Mouse (Mus musculus): ENCODE measurements around the gene Sipa1l2.
A peak's percentile ranks its signal among the peaks of the same experiment; 100 is the strongest.
"Not testable (repeated sequence)": the region's sequence is repeated elsewhere in the genome, so short reads cannot be mapped to it uniquely, and the experiment has no call there.

The Sipa1l2 gene

GRCm38 (mm10) chr8:125407672-125408071 lies 161.9 kb downstream of the Sipa1l2 start:
- DNase-seq (ENCODE audit: low spot score): no peak

GRCm38 (mm10) chr8:125406453-125406852 lies 163.2 kb downstream of the Sipa1l2 start:
- DNase-seq (ENCODE audit: low spot score): no peak

GRCm38 (mm10) chr8:125401350-125401749 lies 168.3 kb downstream of the Sipa1l2 start:
- DNase-seq (ENCODE audit: low spot score): no peak

- no peak for DNase-seq (ENCODE audit: low spot score)
Observed at GRCm38 (mm10) chr8:125397981-125398380, 171.6 kb downstream of the Sipa1l2 start.

- DNase-seq (ENCODE audit: low spot score): not testable (repeated sequence)
Observed at GRCm38 (mm10) chr8:125395682-125396081, 173.9 kb downstream of the Sipa1l2 start.

GRCm38 (mm10) chr8:125395032-125395431 lies 174.6 kb downstream of the Sipa1l2 start:
- DNase-seq (ENCODE audit: low spot score): no peak

GRCm38 (mm10) chr8:125391685-125392084 lies 177.9 kb downstream of the Sipa1l2 start:
- no peak for DNase-seq (ENCODE audit: low spot score)

- peak; percentile 4 for DNase-seq (ENCODE audit: low spot score)
Observed at GRCm38 (mm10) chr8:125391271-125391670, 178.3 kb downstream of the Sipa1l2 start.

- DNase-seq (ENCODE audit: low spot score): no peak
Observed at GRCm38 (mm10) chr8:125390506-125390895, 179.1 kb downstream of the Sipa1l2 start.

GRCm38 (mm10) chr8:125389756-125390505 lies 179.7 kb downstream of the Sipa1l2 start:
- DNase-seq (ENCODE audit: low spot score): no peak

GRCm38 (mm10) chr8:125389280-125389679 lies 180.3 kb downstream of the Sipa1l2 start:
- no peak for DNase-seq (ENCODE audit: low spot score)

GRCm38 (mm10) chr8:125388404-125389180 lies 181.0 kb downstream of the Sipa1l2 start:
- DNase-seq (ENCODE audit: low spot score): no peak

- DNase-seq (ENCODE audit: low spot score): no peak
Observed at GRCm38 (mm10) chr8:125385519-125386150, 184.0 kb downstream of the Sipa1l2 start.

- no peak for DNase-seq (ENCODE audit: low spot score)
Observed at GRCm38 (mm10) chr8:125384551-125385183, 184.9 kb downstream of the Sipa1l2 start.

- DNase-seq (ENCODE audit: low spot score): no peak
Observed at GRCm38 (mm10) chr8:125381674-125382073, 187.9 kb downstream of the Sipa1l2 start.

GRCm38 (mm10) chr8:125379939-125380338 lies 189.7 kb downstream of the Sipa1l2 start:
- no peak for DNase-seq (ENCODE audit: low spot score)

GRCm38 (mm10) chr8:125379156-125379555 lies 190.5 kb downstream of the Sipa1l2 start:
- no peak for DNase-seq (ENCODE audit: low spot score)

GRCm38 (mm10) chr8:125377704-125378103 lies 191.9 kb downstream of the Sipa1l2 start:
- DNase-seq (ENCODE audit: low spot score): no peak

GRCm38 (mm10) chr8:125376448-125376845 lies 193.2 kb downstream of the Sipa1l2 start:
- DNase-seq (ENCODE audit: low spot score): no peak

- DNase-seq (ENCODE audit: low spot score): no peak
Observed at GRCm38 (mm10) chr8:125375659-125376447, 193.8 kb downstream of the Sipa1l2 start.

- DNase-seq (ENCODE audit: low spot score): no peak
Observed at GRCm38 (mm10) chr8:125372596-125372995, 197.0 kb downstream of the Sipa1l2 start.
